Mouse (Mus musculus) thymus, postnatal 0 days (tissue): ENCODE results near the gene Nfil3. TPM values are rescaled to one million over a fixed set of nuclear protein-coding genes. Genes with fewer than 3 reads are reported as not detected.
A peak's percentile ranks its signal among the peaks of the same experiment; 100 is the strongest.

Experiments used
- DNase-seq: peaks from one replicate; pipeline ENCODE4 v3.0.0-alpha.2; 2015; ENCODE audit warnings: low spot score
- polyA plus RNA-seq: library from polyadenylated mRNA; unstranded; fragments of >200 nt; fragmentation: Nextera tagmentation; extraction: Ambion mirVana; gene quantifications from 2 replicates; pipeline ENCODE4 v1.2.1, GENCODE M21; 2015

The Nfil3 gene
- polyA plus RNA-seq, 1 experiment from 2014 or later = 6.6 TPM

GRCm38 (mm10) chr13:52942876-52943388 lies 37.9 kb downstream of the Nfil3 start:
- DNase-seq = no peak

- DNase-seq = no peak
Measured at GRCm38 (mm10) chr13:52940956-52941355, 39.9 kb downstream of the Nfil3 start.

- no peak for DNase-seq
Measured at GRCm38 (mm10) chr13:52930582-52930981, 50.3 kb downstream of the Nfil3 start.

GRCm38 (mm10) chr13:52929209-52930171 lies 51.4 kb downstream of the Nfil3 start, which contains the start of gene Auh:
Gene Auh (minus strand): TSS chr13:52929681.
- DNase-seq = peak; percentile 96

GRCm38 (mm10) chr13:52928392-52928791 lies 52.5 kb downstream of the Nfil3 start:
- DNase-seq = no peak

- DNase-seq = peak; percentile 71
Measured at GRCm38 (mm10) chr13:52924457-52924856, 56.4 kb downstream of the Nfil3 start.

GRCm38 (mm10) chr13:52921966-52922365 lies 58.9 kb downstream of the Nfil3 start:
- DNase-seq = peak; percentile 74

GRCm38 (mm10) chr13:52921065-52921825 lies 59.6 kb downstream of the Nfil3 start:
- DNase-seq = peak; percentile 34

- no peak for DNase-seq
Measured at GRCm38 (mm10) chr13:52919790-52920352, 61.0 kb downstream of the Nfil3 start.

GRCm38 (mm10) chr13:52918333-52918732 lies 62.5 kb downstream of the Nfil3 start:
- no peak for DNase-seq

Other genes with a start within 250 kb of the Nfil3 start
- gene Auh, start 51.4 kb downstream of the Nfil3 start, polyA plus RNA-seq = 76.5 and 82.2 TPM in 2 replicates